ENCODE assay signal across 11 mouse cellular contexts in the genomic region with DNA sequence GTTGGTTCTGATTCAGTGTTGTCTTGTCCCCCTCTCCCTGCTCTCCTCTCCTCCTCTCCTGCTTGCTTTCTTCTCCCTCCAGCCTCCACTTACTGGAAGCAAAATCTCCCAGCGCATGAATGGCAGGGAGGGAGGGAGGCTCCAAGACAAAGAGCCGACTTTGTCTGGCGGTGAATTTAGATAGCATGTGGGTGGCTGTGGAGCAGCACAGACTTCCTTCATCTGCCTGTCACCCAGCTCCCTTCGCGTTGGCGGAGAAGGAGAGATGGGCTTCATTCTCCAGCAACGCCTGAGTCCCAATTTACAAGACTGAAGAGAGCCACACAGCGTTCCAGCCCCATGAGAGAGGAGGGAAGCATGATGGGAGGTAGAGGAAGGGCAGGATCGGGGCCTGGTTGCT.
DNase-seq lines count a peak whose midpoint lies in the region; ATAC-seq and TF ChIP-seq lines count a peak whose summit lies in the region.
"Had no signal": no experiment of that assay in that cellular context is flagged by ENCODE, and none has a peak within 500 bp of the region (broad histone marks: within the 10 kb centered on the region; RNA-seq: fewer than 3 reads in every experiment).

No protein-coding gene starts in this region.

- no peaks in the 10 kb centered on the region for H3K9me3 ChIP-seq in forebrain, embryonic 15.5 days
- H3K9me3 ChIP-seq in hindbrain, postnatal 0 days (ENCODE audit: low read length): no peaks in the 10 kb centered on the region
- no peaks in the 10 kb centered on the region for H3K9me3 ChIP-seq in midbrain, embryonic 15.5 days
- H3K9me3 ChIP-seq: embryonic facial prominence, embryonic 12.5 days; megakaryocyte, embryonic 14.5 days had no signal

- no peak overlapping the region for H3K9ac ChIP-seq in forebrain, embryonic 15.5 days (replicated peaks)
- H3K9ac ChIP-seq in hindbrain, postnatal 0 days (replicated peaks; ENCODE audit: low read length): no peak overlapping the region
- no peak overlapping the region for H3K9ac ChIP-seq in midbrain, embryonic 15.5 days
- H3K9ac ChIP-seq: embryonic facial prominence, embryonic 12.5 days had no signal

- peaks cover 50% of the 10 kb centered on the region for H3K4me1 ChIP-seq in forebrain, embryonic 15.5 days
- peaks cover 28% of the 10 kb centered on the region for H3K4me1 ChIP-seq in hindbrain, postnatal 0 days (ENCODE audit: insufficient read depth, low read length)
- peaks cover 22% of the 10 kb centered on the region for H3K4me1 ChIP-seq in midbrain, embryonic 15.5 days

- ATAC-seq in forebrain, embryonic 15.5 days (replicated peaks): peak; percentile 56
- ATAC-seq in hindbrain, postnatal 0 days: no peak
- peak; percentile 8; the same call in 1 of the 2 replicates for ATAC-seq in midbrain, embryonic 15.5 days (replicated peaks)

- H3K4me3 ChIP-seq in forebrain, embryonic 15.5 days: no peak overlapping the region
- H3K4me3 ChIP-seq in hindbrain, postnatal 0 days (ENCODE audit: low read length): no peak overlapping the region
- H3K4me3 ChIP-seq in midbrain, embryonic 15.5 days: no peak overlapping the region
- H3K4me3 ChIP-seq: embryonic facial prominence, embryonic 12.5 days; megakaryocyte, embryonic 14.5 days had no signal

- TF ChIP-seq CTCF in hindbrain, postnatal 0 days (IDR thresholded peaks at IDR 0.05; ENCODE audit: low read depth): no peak

- 18% methylated on average over 9 of the region's 9 CpGs for WGBS in forebrain, embryonic 15.5 days
- 28% methylated on average over 9 of the region's 9 CpGs for WGBS in hindbrain, postnatal 0 days
- 35% methylated on average over 9 of the region's 9 CpGs for WGBS in midbrain, embryonic 15.5 days

- H3K36me3 ChIP-seq in forebrain, embryonic 15.5 days: no peaks in the 10 kb centered on the region
- no peaks in the 10 kb centered on the region for H3K36me3 ChIP-seq in hindbrain, postnatal 0 days (ENCODE audit: insufficient read depth, low read length)
- H3K36me3 ChIP-seq in midbrain, embryonic 15.5 days (replicated peaks): no peaks in the 10 kb centered on the region
- H3K36me3 ChIP-seq: embryonic facial prominence, embryonic 12.5 days had no signal

- H3K27me3 ChIP-seq in forebrain, embryonic 15.5 days: no peaks in the 10 kb centered on the region
- H3K27me3 ChIP-seq in hindbrain, postnatal 0 days (ENCODE audit: insufficient read depth, low read length): no peaks in the 10 kb centered on the region
- H3K27me3 ChIP-seq in midbrain, embryonic 15.5 days (replicated peaks): no peaks in the 10 kb centered on the region

- DNase-seq in brain, adult 2 months (ENCODE audit: low read depth, low spot score): peak; percentile 95
- DNase-seq in hindbrain, postnatal 0 days (ENCODE audit: low spot score): peak; percentile 26
- DNase-seq in adrenal gland, adult 18-20 months (ENCODE audit: low spot score in 2 of 2): no peak
- no peak for DNase-seq in heart, adult 9 months (ENCODE audit: low spot score in 2 of 2)
- DNase-seq in lung, postnatal 25 days (ENCODE audit: low spot score): no peak
- no peak for DNase-seq in gastrocnemius, postnatal 25 days
- DNase-seq: cerebellum, adult 11 months had no signal

- no peak overlapping the region for H3K4me2 ChIP-seq in forebrain, embryonic 15.5 days (replicated peaks)
- no peak overlapping the region for H3K4me2 ChIP-seq in hindbrain, postnatal 0 days (ENCODE audit: low read depth, low read length)
- no peak overlapping the region for H3K4me2 ChIP-seq in midbrain, embryonic 15.5 days
- H3K4me2 ChIP-seq: embryonic facial prominence, embryonic 12.5 days had no signal

- peak overlapping the region; percentile 91 for H3K27ac ChIP-seq in forebrain, embryonic 15.5 days (replicated peaks)
- H3K27ac ChIP-seq in hindbrain, postnatal 0 days: no peak overlapping the region
- H3K27ac ChIP-seq in midbrain, embryonic 15.5 days: peak overlapping the region; percentile 59
- H3K27ac ChIP-seq: embryonic facial prominence, embryonic 12.5 days had no signal

Comparison
In these comparisons a context has a peak if more than half of its experiments do, and no peak if none do; other contexts are left out.
1. DNase-seq: peak in brain, adult 2 months (single experiment) and hindbrain, postnatal 0 days (single experiment); none in adrenal gland, adult 18-20 months (0 of 2), heart, adult 9 months (0 of 2), lung, postnatal 25 days (single experiment) and gastrocnemius, postnatal 25 days (single experiment).